Mouse (Mus musculus): ENCODE results near the gene AU022252. TPM values are rescaled to one million over a fixed set of nuclear protein-coding genes. Genes with fewer than 3 reads are reported as not detected.
A peak's percentile ranks its signal among the peaks of the same experiment; 100 is the strongest.

The AU022252 gene
- total and polyA plus RNA-seq, 2 experiments, result 16.6 to 23.6 TPM

DNA sequence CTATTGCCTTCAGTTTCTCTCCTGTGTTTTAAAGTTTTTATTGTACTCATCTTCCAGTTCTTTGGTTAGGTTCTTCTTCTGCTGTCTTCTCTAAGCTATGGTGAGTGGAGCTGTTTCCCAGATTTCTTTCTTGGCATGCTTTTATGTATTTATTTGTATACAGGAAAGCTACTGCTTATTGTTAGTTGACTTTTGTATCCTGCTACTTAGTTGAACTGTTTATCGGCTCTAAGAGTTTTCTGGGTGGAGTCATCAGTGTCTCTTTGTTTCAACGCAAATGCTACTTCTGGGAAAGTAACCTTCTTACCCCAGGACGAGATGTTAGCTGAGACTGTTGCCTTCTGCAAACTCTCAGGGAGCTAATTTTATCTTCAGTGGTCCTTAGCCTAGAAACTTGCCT lies 30.9 kb upstream of the AU022252 start:
- H3K27me3 ChIP-seq (ENCODE audit: control insufficient read depth, insufficient read depth, low read length), result no peaks in the 10 kb centered on the region

DNA sequence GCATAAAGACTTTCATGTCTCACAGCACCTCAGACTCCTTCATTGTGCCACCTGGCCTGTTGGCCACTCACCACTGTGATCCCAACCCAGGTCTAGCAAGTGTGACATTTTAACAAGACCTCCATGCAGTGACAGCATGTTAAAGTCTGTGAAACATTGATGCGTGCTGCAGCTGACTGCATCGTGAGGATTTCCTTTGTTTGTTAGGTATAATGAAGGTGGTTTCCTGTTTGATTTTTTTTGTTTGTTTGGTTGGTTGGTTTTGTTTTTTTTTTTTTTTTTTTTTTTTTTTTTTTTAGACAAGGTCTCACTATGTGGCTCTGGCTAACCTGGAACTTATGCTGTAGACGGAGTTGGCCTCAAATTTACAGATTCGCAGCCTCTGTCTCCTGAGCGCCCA lies 30.0 kb upstream of the AU022252 start:
- TF ChIP-seq POLR2A (IDR thresholded peaks at IDR 0.05; ENCODE audit: extremely low read depth, insufficient read depth, low read length), result no peak
- no peak for TF ChIP-seq CTCF (IDR thresholded peaks at IDR 0.05; ENCODE audit: low read depth, low read length)
- Histone ChIP-seq H3K4me1 (ENCODE audit: control insufficient read depth, insufficient read depth, low read length) (peaks cover 3% of the 10 kb centered on the region; the same call in 1 of the 2 replicates), H3K36me3 (ENCODE audit: control insufficient read depth, insufficient read depth, low read length) (no peaks in the 10 kb centered on the region), H3K79me2 (ENCODE audit: control insufficient read depth, insufficient read depth, low read length) (no peaks in the 10 kb centered on the region), H3K4me3 (ENCODE audit: insufficient read depth, low read depth, low read length) (no peak overlapping the region), H3K27ac (replicated peaks; ENCODE audit: insufficient read depth, low read depth, low read length) (no peak overlapping the region), H3K9ac (ENCODE audit: low read depth, low read length) (no peak overlapping the region), H3K27me3 (ENCODE audit: control insufficient read depth, insufficient read depth, low read length) (no peaks in the 10 kb centered on the region)
- no peak for DNase-seq (ENCODE audit: extremely low read depth, low read depth, low spot score)
- WGBS, result 91% methylated on average over 5 of the region's 5 CpGs

More for the DNA sequence above, 30.9 kb upstream of the AU022252 start:
- no peak for DNase-seq (ENCODE audit: extremely low read depth, low read depth, low spot score)
- Histone ChIP-seq H3K9ac (ENCODE audit: low read depth, low read length) (no peak overlapping the region), H3K4me1 (ENCODE audit: control insufficient read depth, insufficient read depth, low read length) (peaks cover 3% of the 10 kb centered on the region; the same call in 1 of the 2 replicates), H3K4me3 (ENCODE audit: insufficient read depth, low read depth, low read length) (no peak overlapping the region), H3K79me2 (ENCODE audit: control insufficient read depth, insufficient read depth, low read length) (no peaks in the 10 kb centered on the region), H3K27ac (replicated peaks; ENCODE audit: insufficient read depth, low read depth, low read length) (no peak overlapping the region), H3K36me3 (ENCODE audit: control insufficient read depth, insufficient read depth, low read length) (no peaks in the 10 kb centered on the region)
- TF ChIP-seq CTCF (IDR thresholded peaks at IDR 0.05; ENCODE audit: low read depth, low read length) (no peak), POLR2A (IDR thresholded peaks at IDR 0.05; ENCODE audit: extremely low read depth, insufficient read depth, low read length) (no peak)
- WGBS, result 81% methylated on average over 3 of the region's 3 CpGs

DNA sequence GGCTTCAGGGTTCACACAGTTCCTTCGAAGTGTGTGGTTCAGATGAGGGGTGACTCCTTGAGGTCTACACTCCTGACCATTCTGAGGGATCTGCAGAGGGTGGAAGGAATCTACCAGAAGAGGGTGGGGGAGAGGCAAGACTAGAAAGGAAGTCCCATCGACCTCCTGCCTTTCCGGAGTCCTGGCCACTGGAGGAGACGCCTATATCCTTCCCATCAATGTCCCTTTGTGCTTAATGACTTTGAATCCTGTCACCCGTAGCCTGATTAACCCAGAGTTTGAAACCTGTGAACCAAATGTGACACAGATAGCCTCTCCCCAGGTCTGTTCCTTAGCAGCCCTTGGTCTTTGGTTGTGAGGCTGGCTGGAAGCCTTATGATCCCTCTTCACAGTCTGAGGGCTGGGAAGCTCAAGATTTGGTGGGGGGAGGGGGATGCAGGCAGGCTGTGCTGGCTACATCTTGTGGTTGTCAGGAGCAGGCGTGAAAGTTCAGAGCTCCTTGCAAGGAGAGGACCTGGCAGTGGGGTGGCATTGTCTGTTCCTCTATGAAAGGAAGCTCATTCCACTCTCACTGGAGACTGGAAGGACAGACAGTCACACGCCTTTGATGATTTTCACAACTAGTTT lies 28.7 kb upstream of the AU022252 start:
- WGBS, result 77% methylated on average over 7 of the region's 7 CpGs
- no peak for TF ChIP-seq POLR2A (IDR thresholded peaks at IDR 0.05; ENCODE audit: extremely low read depth, insufficient read depth, low read length)
- TF ChIP-seq CTCF (IDR thresholded peaks at IDR 0.05; ENCODE audit: low read depth, low read length), result no peak
- no peak overlapping the region for H3K4me3 ChIP-seq (ENCODE audit: insufficient read depth, low read depth, low read length)
- H3K36me3 ChIP-seq (ENCODE audit: control insufficient read depth, insufficient read depth, low read length), result no peaks in the 10 kb centered on the region
- H3K79me2 ChIP-seq (ENCODE audit: control insufficient read depth, insufficient read depth, low read length), result no peaks in the 10 kb centered on the region
- H3K27me3 ChIP-seq (ENCODE audit: control insufficient read depth, insufficient read depth, low read length), result no peaks in the 10 kb centered on the region
- no peak overlapping the region for H3K9ac ChIP-seq (ENCODE audit: low read depth, low read length)
- H3K4me1 ChIP-seq (ENCODE audit: control insufficient read depth, insufficient read depth, low read length), result peaks cover 3% of the 10 kb centered on the region; the same call in 1 of the 2 replicates
- DNase-seq (ENCODE audit: extremely low read depth, low read depth, low spot score), result no peak
- H3K27ac ChIP-seq (replicated peaks; ENCODE audit: insufficient read depth, low read depth, low read length), result no peak overlapping the region

GRCm38 (mm10) chr4:119259344-119260254 lies 27.1 kb upstream of the AU022252 start:
- no peak overlapping the region for H3K27ac ChIP-seq (replicated peaks; ENCODE audit: insufficient read depth, low read depth, low read length)
- DNase-seq (ENCODE audit: extremely low read depth, low read depth, low spot score), result peak; percentile 80
- WGBS, result 42% methylated on average over 15 of the region's 15 CpGs

GRCm38 (mm10) chr4:119257083-119257482 lies 24.6 kb upstream of the AU022252 start:
- H3K27ac ChIP-seq (replicated peaks; ENCODE audit: insufficient read depth, low read depth, low read length), result no peak overlapping the region
- DNase-seq (ENCODE audit: extremely low read depth, low read depth, low spot score), result no peak
- no peaks in the 10 kb centered on the region for H3K79me2 ChIP-seq (ENCODE audit: control insufficient read depth, insufficient read depth, low read length)
- H3K9ac ChIP-seq (ENCODE audit: low read depth, low read length), result no peak overlapping the region
- no peaks in the 10 kb centered on the region for H3K36me3 ChIP-seq (ENCODE audit: control insufficient read depth, insufficient read depth, low read length)
- no peaks in the 10 kb centered on the region for H3K27me3 ChIP-seq (ENCODE audit: control insufficient read depth, insufficient read depth, low read length)
- H3K4me3 ChIP-seq (ENCODE audit: insufficient read depth, low read depth, low read length), result no peak overlapping the region
- WGBS, result 89% methylated on average over 6 of the region's 6 CpGs
- H3K4me1 ChIP-seq (ENCODE audit: control insufficient read depth, insufficient read depth, low read length), result peaks cover 3% of the 10 kb centered on the region; the same call in 1 of the 2 replicates
- TF ChIP-seq CTCF (IDR thresholded peaks at IDR 0.05; ENCODE audit: low read depth, low read length) (no peak), POLR2A (IDR thresholded peaks at IDR 0.05; ENCODE audit: extremely low read depth, insufficient read depth, low read length) (no peak)

More at GRCm38 (mm10) chr4:119259344-119260254, 27.1 kb upstream of the AU022252 start:
- Histone ChIP-seq H3K27me3 (ENCODE audit: control insufficient read depth, insufficient read depth, low read length) (no peaks in the 10 kb centered on the region), H3K36me3 (ENCODE audit: control insufficient read depth, insufficient read depth, low read length) (no peaks in the 10 kb centered on the region), H3K4me1 (ENCODE audit: control insufficient read depth, insufficient read depth, low read length) (peaks cover 3% of the 10 kb centered on the region; the same call in 1 of the 2 replicates), H3K4me3 (ENCODE audit: insufficient read depth, low read depth, low read length) (no peak overlapping the region), H3K9ac (ENCODE audit: low read depth, low read length) (no peak overlapping the region), H3K79me2 (ENCODE audit: control insufficient read depth, insufficient read depth, low read length) (no peaks in the 10 kb centered on the region)
- TF ChIP-seq POLR2A (IDR thresholded peaks at IDR 0.05; ENCODE audit: extremely low read depth, insufficient read depth, low read length) (no peak), CTCF (IDR thresholded peaks at IDR 0.05; ENCODE audit: low read depth, low read length) (no peak)
